Mouse (Mus musculus): ENCODE data around the gene Tifa. TPM values are rescaled to one million over a fixed set of nuclear protein-coding genes. Genes with fewer than 3 reads are reported as not detected.
"Not testable (repeated sequence)": the region's sequence is repeated elsewhere in the genome, so short reads cannot be mapped to it uniquely, and the experiment has no call there.

Tifa gene
- polyA plus RNA-seq, 1 experiment from 2014 or later: 3.1 TPM

DNA sequence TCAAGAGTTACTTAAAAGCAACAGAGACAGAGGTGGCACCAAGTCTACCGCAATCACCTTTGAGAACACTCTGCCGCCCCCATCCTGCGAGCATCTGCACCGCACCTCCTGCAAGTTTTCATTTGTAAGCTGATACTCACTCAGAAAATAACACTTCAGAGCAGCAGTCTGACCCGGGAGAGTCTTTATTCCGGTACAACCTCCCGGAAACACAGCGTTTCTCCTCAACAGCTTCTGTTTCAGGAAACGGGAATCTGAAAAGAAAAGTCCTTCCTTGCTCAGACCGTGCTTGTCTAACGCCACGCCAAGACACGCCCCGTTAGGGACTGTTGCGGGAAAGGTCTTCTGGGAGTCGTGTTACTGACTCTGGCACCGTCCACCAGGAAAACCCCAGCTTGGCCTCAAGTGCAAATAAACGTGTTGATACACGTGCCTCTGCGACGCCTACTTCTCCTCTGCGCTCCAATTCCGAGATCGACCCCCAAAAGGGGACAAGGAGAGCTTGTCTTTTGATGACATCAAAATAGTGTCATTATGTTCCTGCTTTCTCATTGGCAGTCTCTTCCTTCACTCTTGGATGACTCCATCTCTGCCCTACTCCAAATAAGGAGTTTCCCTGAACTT lies 9.5 kb upstream of the Tifa start, which contains the start of gene Alpk1:
Alpk1 (minus strand) TSS at position 507 of the 624 bp plus-strand sequence.
- no peaks in the 10 kb centered on the region; the same call in 1 of the 2 replicates for H3K4me1 ChIP-seq (ENCODE audit: control insufficient read depth, insufficient read depth, low read length)
- ATAC-seq: no peak
- no peaks in the 10 kb centered on the region for H3K36me3 ChIP-seq (ENCODE audit: control insufficient read depth, insufficient read depth, low read length)
- H3K9me3 ChIP-seq (replicated peaks; ENCODE audit: control insufficient read depth, low read length, poor library complexity, severe bottlenecking): no peaks in the 10 kb centered on the region
- no peaks in the 10 kb centered on the region; the same call in none of the 2 replicates for H3K27me3 ChIP-seq (ENCODE audit: control insufficient read depth, insufficient read depth, low read depth, low read length)
- peak within 1 kb of the TSS; percentile 54 for H3K4me2 ChIP-seq (ENCODE audit: low read length)
- H3K9ac ChIP-seq (ENCODE audit: low read depth, low read length): 0 out of 2 replicates have a peak within 1 kb of the TSS, but pooled peaks have one; percentile 39
- no peak within 1 kb of the TSS for H3K27ac ChIP-seq (ENCODE audit: low read length)
- H3K4me3 ChIP-seq (ENCODE audit: low read depth, low read length): peak within 1 kb of the TSS; percentile 33
- whole genome bisulfite sequencing: 3% methylated on average over 24 of the region's 24 CpGs

DNA sequence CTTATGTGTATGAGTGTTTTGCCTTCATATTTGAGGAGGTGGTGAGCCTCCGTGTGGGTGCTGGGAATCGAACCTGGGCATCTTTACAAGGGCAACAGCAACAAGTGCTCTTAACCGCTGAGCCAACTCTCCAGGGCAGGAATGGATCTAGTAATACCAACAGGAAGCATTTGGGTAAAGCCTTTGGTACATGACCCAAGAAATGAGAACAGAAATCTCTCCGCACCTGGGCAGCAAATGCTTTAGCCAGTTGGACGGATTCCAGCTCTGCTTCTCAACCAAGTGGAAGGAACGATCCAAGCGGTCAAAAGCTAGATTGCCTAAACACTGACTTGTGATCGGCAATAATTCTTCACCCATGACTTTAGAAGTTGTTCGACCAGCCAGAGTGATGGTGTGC lies 8.7 kb upstream of the Tifa start:
- Histone ChIP-seq H3K9me3 (replicated peaks; ENCODE audit: control insufficient read depth, low read length, poor library complexity, severe bottlenecking) (no peaks in the 10 kb centered on the region), H3K36me3 (ENCODE audit: control insufficient read depth, insufficient read depth, low read length) (no peaks in the 10 kb centered on the region), H3K27ac (ENCODE audit: low read length) (no peak overlapping the region), H3K4me1 (ENCODE audit: control insufficient read depth, insufficient read depth, low read length) (no peaks in the 10 kb centered on the region; the same call in 1 of the 2 replicates), H3K9ac (ENCODE audit: low read depth, low read length) (no peak overlapping the region), H3K4me2 (ENCODE audit: low read length) (no peak overlapping the region), H3K4me3 (ENCODE audit: low read depth, low read length) (no peak overlapping the region), H3K27me3 (ENCODE audit: control insufficient read depth, insufficient read depth, low read depth, low read length) (no peaks in the 10 kb centered on the region; the same call in none of the 2 replicates)
- 93% methylated on average over 9 of the region's 9 CpGs for WGBS
- no peak for ATAC-seq

DNA sequence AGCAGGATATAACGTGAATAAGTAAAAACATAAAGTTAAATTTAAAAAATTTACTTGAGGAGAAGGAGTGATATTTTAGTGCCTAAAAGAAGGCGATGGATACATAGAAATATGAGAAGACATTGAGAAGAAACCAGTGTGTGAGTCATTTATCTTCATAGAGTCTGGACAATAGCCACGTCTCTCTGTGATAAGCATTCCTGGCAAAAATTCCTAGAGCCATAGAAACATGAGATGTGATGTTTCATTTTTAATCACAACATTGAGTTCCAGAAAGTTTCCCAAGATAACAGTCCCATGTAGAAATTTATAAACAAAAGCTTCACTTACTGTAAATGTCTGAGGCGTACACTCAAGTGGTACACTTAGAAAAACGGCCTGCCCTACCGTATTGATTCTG lies 6.7 kb upstream of the Tifa start:
- H3K9me3 ChIP-seq (replicated peaks; ENCODE audit: control insufficient read depth, low read length, poor library complexity, severe bottlenecking): no peaks in the 10 kb centered on the region
- no peaks in the 10 kb centered on the region; the same call in 1 of the 2 replicates for H3K4me1 ChIP-seq (ENCODE audit: control insufficient read depth, insufficient read depth, low read length)
- peaks cover 11% of the 10 kb centered on the region for H3K27me3 ChIP-seq (ENCODE audit: control insufficient read depth, insufficient read depth, low read depth, low read length)
- H3K4me2 ChIP-seq (ENCODE audit: low read length): no peak overlapping the region
- WGBS: 91% methylated on average over 6 of the region's 6 CpGs
- ATAC-seq: no peak
- no peak overlapping the region for H3K4me3 ChIP-seq (ENCODE audit: low read depth, low read length)
- H3K27ac ChIP-seq (ENCODE audit: low read length): no peak overlapping the region
- H3K9ac ChIP-seq (ENCODE audit: low read depth, low read length): no peak overlapping the region
- H3K36me3 ChIP-seq (ENCODE audit: control insufficient read depth, insufficient read depth, low read length): no peaks in the 10 kb centered on the region

DNA sequence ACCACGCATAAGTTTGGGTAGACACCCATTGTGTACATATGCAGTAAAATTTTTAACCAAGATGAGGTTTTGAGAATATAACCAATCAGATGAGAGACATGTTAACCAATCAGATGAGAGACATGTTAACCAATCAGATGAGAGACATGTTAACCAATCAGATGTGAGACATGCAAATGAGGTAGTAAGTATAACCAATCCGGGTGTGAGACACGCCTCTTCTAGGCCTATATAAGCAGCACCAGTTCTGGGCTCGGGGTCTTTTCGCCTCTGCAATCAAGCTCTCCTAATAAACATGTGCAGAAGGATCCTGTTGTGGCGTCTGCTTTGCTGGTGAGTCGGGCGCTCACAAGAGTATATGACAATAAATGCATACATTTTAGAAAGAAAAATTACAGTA lies 5.9 kb upstream of the Tifa start:
- not testable (repeated sequence) for H3K9ac ChIP-seq (ENCODE audit: low read depth, low read length); H3K27ac ChIP-seq (ENCODE audit: low read length); H3K4me1 ChIP-seq (ENCODE audit: control insufficient read depth, insufficient read depth, low read length); H3K4me2 ChIP-seq (ENCODE audit: low read length); H3K9me3 ChIP-seq (replicated peaks; ENCODE audit: control insufficient read depth, low read length, poor library complexity, severe bottlenecking); H3K36me3 ChIP-seq (ENCODE audit: control insufficient read depth, insufficient read depth, low read length); H3K4me3 ChIP-seq (ENCODE audit: low read depth, low read length); ATAC-seq
- H3K27me3 ChIP-seq (ENCODE audit: control insufficient read depth, insufficient read depth, low read depth, low read length): peaks cover 15% of the 10 kb centered on the region
- WGBS: 91% methylated on average over 8 of the region's 8 CpGs

DNA sequence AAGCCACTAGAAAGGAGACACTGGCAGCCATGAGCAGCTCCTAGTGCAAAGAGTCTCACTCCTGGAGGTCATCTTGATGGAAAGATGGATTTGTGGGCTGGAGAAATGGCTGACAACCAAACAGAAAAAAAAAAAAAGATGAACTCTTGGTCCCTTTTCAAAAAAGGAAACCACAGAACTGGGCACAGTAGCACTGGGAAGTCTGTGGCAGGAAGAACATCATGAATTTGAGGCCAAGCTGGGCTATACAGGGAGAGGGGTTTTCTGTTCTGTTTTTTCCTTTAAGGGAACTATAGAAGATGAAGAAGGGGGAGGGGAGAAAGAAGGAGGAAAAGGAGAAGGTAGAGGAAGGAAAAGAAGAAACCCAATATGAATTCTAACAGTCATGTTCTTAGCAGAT lies 2.6 kb upstream of the Tifa start:
- no peak for ATAC-seq
- H3K27me3 ChIP-seq (ENCODE audit: control insufficient read depth, insufficient read depth, low read depth, low read length): peaks cover 23% of the 10 kb centered on the region

DNA sequence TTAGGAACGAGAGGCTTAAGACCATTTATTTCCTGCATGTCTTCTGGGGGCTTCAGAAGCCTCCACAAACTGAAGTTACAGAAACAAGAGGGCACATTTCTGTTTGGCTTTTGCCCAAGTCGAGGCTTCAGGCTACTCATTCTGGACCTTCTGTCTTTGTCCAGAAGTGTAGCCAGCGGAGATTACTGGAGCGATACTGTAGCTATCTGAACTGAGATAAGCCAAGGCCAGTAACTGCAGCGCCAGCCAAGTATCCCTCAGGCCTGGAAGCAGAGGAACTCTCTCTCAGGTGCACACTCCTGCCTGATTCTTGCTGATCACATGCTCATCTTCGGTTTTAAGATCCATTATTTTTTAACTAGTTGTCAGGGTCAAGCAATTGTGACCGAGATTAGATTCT lies 1.6 kb upstream of the Tifa start:
- Histone ChIP-seq H3K4me1 (ENCODE audit: control insufficient read depth, insufficient read depth, low read length) (peaks cover 11% of the 10 kb centered on the region), H3K9me3 (replicated peaks; ENCODE audit: control insufficient read depth, low read length, poor library complexity, severe bottlenecking) (no peaks in the 10 kb centered on the region), H3K27ac (ENCODE audit: low read length) (no peak overlapping the region), H3K9ac (ENCODE audit: low read depth, low read length) (no peak overlapping the region), H3K27me3 (ENCODE audit: control insufficient read depth, insufficient read depth, low read depth, low read length) (peaks cover 23% of the 10 kb centered on the region), H3K4me3 (ENCODE audit: low read depth, low read length) (no peak overlapping the region), H3K4me2 (ENCODE audit: low read length) (no peak overlapping the region), H3K36me3 (ENCODE audit: control insufficient read depth, insufficient read depth, low read length) (no peaks in the 10 kb centered on the region)
- WGBS: 36% methylated on average over 7 of the region's 7 CpGs
- ATAC-seq: no peak

More for the DNA sequence above, 2.6 kb upstream of the Tifa start:
- H3K4me2 ChIP-seq (ENCODE audit: low read length): no peak overlapping the region
- no peak overlapping the region for H3K4me3 ChIP-seq (ENCODE audit: low read depth, low read length)
- peaks cover 11% of the 10 kb centered on the region for H3K4me1 ChIP-seq (ENCODE audit: control insufficient read depth, insufficient read depth, low read length)
- H3K9me3 ChIP-seq (replicated peaks; ENCODE audit: control insufficient read depth, low read length, poor library complexity, severe bottlenecking): no peaks in the 10 kb centered on the region
- no peaks in the 10 kb centered on the region for H3K36me3 ChIP-seq (ENCODE audit: control insufficient read depth, insufficient read depth, low read length)
- H3K27ac ChIP-seq (ENCODE audit: low read length): no peak overlapping the region
- no peak overlapping the region for H3K9ac ChIP-seq (ENCODE audit: low read depth, low read length)

DNA sequence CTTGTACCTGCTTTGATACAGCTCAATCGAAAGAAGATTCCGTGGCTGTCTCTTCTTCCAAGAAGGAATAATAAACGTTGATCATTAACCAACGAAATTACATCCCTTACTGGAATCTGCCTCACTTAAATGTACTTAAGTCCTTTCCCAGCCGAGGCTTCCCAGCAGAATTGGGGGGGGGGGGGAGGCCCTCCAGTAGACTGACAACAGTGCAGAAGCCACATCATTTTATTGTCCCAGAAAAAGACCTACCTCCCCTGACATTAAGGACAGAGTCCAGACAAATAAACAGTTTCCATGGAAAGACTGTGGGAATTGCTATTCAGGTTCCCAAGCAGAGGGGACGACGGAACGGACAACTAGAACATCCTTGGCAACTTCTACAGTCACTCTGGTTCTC lies 686 bp upstream of the Tifa start:
- Histone ChIP-seq H3K4me2 (ENCODE audit: low read length) (peak overlapping the region; percentile 96), H3K27me3 (ENCODE audit: control insufficient read depth, insufficient read depth, low read depth, low read length) (peaks cover 23% of the 10 kb centered on the region), H3K4me1 (ENCODE audit: control insufficient read depth, insufficient read depth, low read length) (peaks cover 11% of the 10 kb centered on the region), H3K9me3 (replicated peaks; ENCODE audit: control insufficient read depth, low read length, poor library complexity, severe bottlenecking) (no peaks in the 10 kb centered on the region), H3K36me3 (ENCODE audit: control insufficient read depth, insufficient read depth, low read length) (no peaks in the 10 kb centered on the region), H3K9ac (ENCODE audit: low read depth, low read length) (no peak overlapping the region), H3K4me3 (ENCODE audit: low read depth, low read length) (peak overlapping the region; percentile 44; the same call in 1 of the 2 replicates), H3K27ac (ENCODE audit: low read length) (no peak overlapping the region)
- 19% methylated on average over 8 of the region's 8 CpGs for WGBS
- no peak for ATAC-seq

DNA sequence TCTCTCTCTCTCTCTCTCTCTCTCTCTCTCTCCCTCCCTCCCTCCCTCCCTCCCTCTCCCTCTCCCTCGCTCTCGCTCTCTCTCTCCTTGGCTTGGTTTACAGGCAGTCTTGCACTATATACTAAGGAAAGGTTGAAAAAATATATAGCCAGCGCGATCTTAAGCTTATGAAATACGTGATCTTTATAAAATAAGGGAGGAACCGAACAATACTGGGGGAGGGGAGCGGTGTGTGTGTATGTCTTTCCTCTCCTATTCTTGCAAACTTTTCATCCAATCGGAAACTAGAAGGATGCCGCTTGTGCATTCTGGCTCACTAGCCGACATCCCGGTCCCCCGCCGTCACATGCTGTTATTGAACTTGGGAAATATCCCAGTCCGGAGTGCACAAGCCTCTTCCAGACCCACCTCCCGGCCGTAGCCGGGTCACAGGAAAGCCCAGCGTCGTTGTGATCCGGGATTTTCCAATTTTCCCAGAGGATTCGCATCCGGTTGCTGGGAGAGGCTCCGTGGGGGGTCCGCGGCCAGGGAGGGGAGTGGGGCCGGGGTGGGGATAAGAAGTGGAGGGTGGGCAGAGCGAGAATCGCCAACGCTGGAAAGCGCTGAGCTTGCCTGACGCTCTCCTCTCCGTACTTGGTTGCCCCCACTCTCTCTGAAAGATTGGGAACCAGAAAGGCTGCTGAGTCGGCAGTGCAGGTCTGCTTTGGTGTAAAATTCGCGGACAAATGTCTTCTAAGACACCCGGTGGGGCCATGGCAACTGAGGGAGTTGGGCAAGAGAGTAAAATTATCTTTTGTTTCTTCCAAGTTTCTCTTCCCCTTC lies 840 bp downstream of the Tifa start:
- WGBS: under 1% methylated on average over 34 of the region's 36 CpGs
- Histone ChIP-seq H3K4me1 (ENCODE audit: control insufficient read depth, insufficient read depth, low read length) (peaks cover 11% of the 10 kb centered on the region), H3K9ac (ENCODE audit: low read depth, low read length) (peak overlapping the region; percentile 50; the same call in 1 of the 2 replicates), H3K27ac (ENCODE audit: low read length) (no peak overlapping the region; the same call in 1 of the 2 replicates), H3K4me2 (ENCODE audit: low read length) (peak overlapping the region; percentile 96), H3K9me3 (replicated peaks; ENCODE audit: control insufficient read depth, low read length, poor library complexity, severe bottlenecking) (no peaks in the 10 kb centered on the region), H3K4me3 (ENCODE audit: low read depth, low read length) (peak overlapping the region; percentile 44), H3K36me3 (ENCODE audit: control insufficient read depth, insufficient read depth, low read length) (no peaks in the 10 kb centered on the region), H3K27me3 (ENCODE audit: control insufficient read depth, insufficient read depth, low read depth, low read length) (peaks cover 23% of the 10 kb centered on the region)
- ATAC-seq: peak; percentile 79

DNA sequence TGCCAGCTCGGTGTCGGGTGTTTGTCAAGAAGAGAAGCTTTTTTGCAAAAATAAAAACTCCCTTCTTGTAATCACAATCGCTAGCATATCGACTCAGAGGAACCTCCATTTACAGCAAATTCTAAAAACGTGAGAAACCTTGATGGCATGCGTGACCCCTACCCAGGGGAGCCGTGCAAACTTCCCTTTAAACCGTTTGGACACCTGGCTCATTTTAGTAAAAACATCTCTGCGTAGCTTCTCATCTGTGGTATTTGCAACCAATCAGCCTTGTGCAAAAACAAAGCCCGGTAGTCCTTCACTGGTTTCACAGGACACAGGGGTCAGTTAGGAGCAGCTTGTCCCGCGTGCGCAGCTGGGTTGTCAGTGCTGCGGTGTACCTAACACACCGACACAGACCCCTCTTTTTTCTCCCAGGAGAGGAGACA lies 1.5 kb downstream of the Tifa start:
- Histone ChIP-seq H3K4me3 (ENCODE audit: low read depth, low read length) (peak overlapping the region; percentile 44), H3K27me3 (ENCODE audit: control insufficient read depth, insufficient read depth, low read depth, low read length) (peaks cover 22% of the 10 kb centered on the region), H3K4me2 (ENCODE audit: low read length) (peak overlapping the region; percentile 96), H3K4me1 (ENCODE audit: control insufficient read depth, insufficient read depth, low read length) (peaks cover 11% of the 10 kb centered on the region), H3K9me3 (replicated peaks; ENCODE audit: control insufficient read depth, low read length, poor library complexity, severe bottlenecking) (no peaks in the 10 kb centered on the region), H3K9ac (ENCODE audit: low read depth, low read length) (peak overlapping the region; percentile 50; the same call in 1 of the 2 replicates), H3K27ac (ENCODE audit: low read length) (no peak overlapping the region), H3K36me3 (ENCODE audit: control insufficient read depth, insufficient read depth, low read length) (no peaks in the 10 kb centered on the region)
- no peak for ATAC-seq
- 1% methylated on average over 15 of the region's 15 CpGs for WGBS
